Mouse (Mus musculus) heart, postnatal 36 days (tissue): ENCODE results near the gene Olfr1039. TPM values are rescaled to one million over a fixed set of nuclear protein-coding genes. Genes with fewer than 3 reads are reported as not detected.
"Not testable (repeated sequence)": the region's sequence is repeated elsewhere in the genome, so short reads cannot be mapped to it uniquely, and the experiment has no call there.

ENCODE experiments used
- DNase-seq, 2 experiments: peaks; one replicate each; pipeline ENCODE4 v3.0.0; 2021 to 2022
- intact Hi-C: fragments of 180-260 bp; cut with DNase I; formaldehyde crosslinking; loops from one replicate; pipeline ENCODE4 v1.15.1; 2025
- total RNA-seq, 2 experiments: library from RNA; stranded (reverse); gene quantifications; 2 replicates each; pipeline ENCODE4 v1.2.3; 2021

Olfr1039 gene
- not detected for total RNA-seq

- DNase-seq, result no peak
- intact Hi-C loops, result no loop called here
Observed at GRCm38 (mm10) chr2:86135828-86136227, at the start of gene Olfr1039. Gene Olfr1039, minus strand, starts transcription at chr2:86135928.

- intact Hi-C loops, result no loop called here
- DNase-seq, result no peak
Observed at GRCm38 (mm10) chr2:86179950-86180349, 44.2 kb upstream of the Olfr1039 start.

GRCm38 (mm10) chr2:86177720-86178119 is 42.0 kb upstream of the Olfr1039 start, which contains the start of gene Olfr1044:
Gene Olfr1044, minus strand, starts transcription at chr2:86177820.
- intact Hi-C loops, result no loop called here

GRCm38 (mm10) chr2:86175422-86175821 is 39.7 kb upstream of the Olfr1039 start:
- intact Hi-C loops, DNase-seq: not testable (repeated sequence)

More at GRCm38 (mm10) chr2:86177720-86178119, 42.0 kb upstream of the Olfr1039 start, which contains the start of gene Olfr1044:
- DNase-seq, result no peak

- no peak for DNase-seq
- intact Hi-C loops, result no loop called here
Observed at GRCm38 (mm10) chr2:86167422-86167821, 31.7 kb upstream of the Olfr1039 start, which contains the start of gene Olfr1043. Gene Olfr1043, minus strand, starts transcription at chr2:86167522.

- DNase-seq, result no peak
- intact Hi-C loops, result no loop called here
Observed at GRCm38 (mm10) chr2:86161738-86162137, 26.0 kb upstream of the Olfr1039 start, which contains the start of gene Olfr1042. Gene Olfr1042, minus strand, starts transcription at chr2:86161838.

GRCm38 (mm10) chr2:86146632-86147031 is 10.9 kb upstream of the Olfr1039 start, which contains the start of gene Olfr1040:
Gene Olfr1040, minus strand, starts transcription at chr2:86146732.
- intact Hi-C loops, result no loop called here
- DNase-seq, result no peak

GRCm38 (mm10) chr2:86087285-86087684 is 48.4 kb downstream of the Olfr1039 start, which contains the start of gene Olfr1037:
Gene Olfr1037, minus strand, starts transcription at chr2:86087385.
- intact Hi-C loops, result no loop called here
- DNase-seq, result no peak

GRCm38 (mm10) chr2:86080478-86080877 is 55.2 kb downstream of the Olfr1039 start:
- DNase-seq, intact Hi-C loops: not testable (repeated sequence)

Other genes starting within 250 kb of the Olfr1039 start
- not detected for gene Olfr1024, start 230.9 kb downstream of the Olfr1039 start, total RNA-seq
- not detected for gene Olfr1025-ps1, start 220.7 kb downstream of the Olfr1039 start, total RNA-seq
- not detected for gene Olfr1026, start 214.4 kb downstream of the Olfr1039 start, total RNA-seq
- not detected for gene Olfr1028, start 185.5 kb downstream of the Olfr1039 start, total RNA-seq
- gene Olfr1029, start 162.0 kb downstream of the Olfr1039 start, total RNA-seq, result not detected
- gene Olfr1030, start 156.7 kb downstream of the Olfr1039 start, total RNA-seq, result not detected
- not detected for gene Olfr1031, start 145.6 kb downstream of the Olfr1039 start, total RNA-seq
- not detected for gene Olfr1032, start 130.4 kb downstream of the Olfr1039 start, total RNA-seq
- gene Olfr1033, start 115.3 kb downstream of the Olfr1039 start, total RNA-seq, result 1 to 10 TPM; 1.6 to 7.4 TPM
- under 1 TPM; 0.08 to 0.11 TPM for gene Olfr1034, start 90.1 kb downstream of the Olfr1039 start, total RNA-seq
- gene Olfr1036, start 61.9 kb downstream of the Olfr1039 start, total RNA-seq, result not detected
- gene Olfr1037, start 48.5 kb downstream of the Olfr1039 start, total RNA-seq, result not detected
- not detected for gene Olfr1040, start 10.8 kb upstream of the Olfr1039 start, total RNA-seq
- not detected for gene Olfr1042, start 25.9 kb upstream of the Olfr1039 start, total RNA-seq
- gene Olfr1043, start 31.6 kb upstream of the Olfr1039 start, total RNA-seq, result not detected
- not detected for gene Olfr1044, start 41.9 kb upstream of the Olfr1039 start, total RNA-seq
- gene Olfr52, start 49.8 kb upstream of the Olfr1039 start, total RNA-seq, result not detected
- not detected for gene Olfr1045, start 67.1 kb upstream of the Olfr1039 start, total RNA-seq
- not detected for gene Olfr1046, start 83.4 kb upstream of the Olfr1039 start, total RNA-seq
- gene Olfr1047, start 95.5 kb upstream of the Olfr1039 start, total RNA-seq, result not detected
- gene Olfr1048, start 104.4 kb upstream of the Olfr1039 start, total RNA-seq, result not detected
- not detected for gene Olfr1049, start 122.4 kb upstream of the Olfr1039 start, total RNA-seq
- gene Olfr1051, start 143.2 kb upstream of the Olfr1039 start, total RNA-seq, result not detected
- not detected for gene Olfr1052, start 156.5 kb upstream of the Olfr1039 start, total RNA-seq
- gene Olfr1053, start 179.4 kb upstream of the Olfr1039 start, total RNA-seq, result not detected
- not detected for gene Olfr1054, start 199.5 kb upstream of the Olfr1039 start, total RNA-seq
- gene Olfr1055, start 214.4 kb upstream of the Olfr1039 start, total RNA-seq, result not detected
- gene Olfr1056, start 226.5 kb upstream of the Olfr1039 start, total RNA-seq, result not detected
- not detected for gene Olfr1057, start 242.5 kb upstream of the Olfr1039 start, total RNA-seq